Mouse (Mus musculus) liver, embryonic 13.5 days (tissue): Measurements from ENCODE around the gene Pcp4l1. TPM values are rescaled to one million over a fixed set of nuclear protein-coding genes. Genes with fewer than 3 reads are reported as not detected.
"Not testable (repeated sequence)": the region's sequence is repeated elsewhere in the genome, so short reads cannot be mapped to it uniquely, and the experiment has no call there.

ENCODE experiments used
- ATAC-seq: fragments of 200-750 bp; cut with Nextera tagmentation; 2 replicates; pipeline ENCODE4 v1.8.0; 2017; ENCODE audit warnings: low read depth, mild to moderate bottlenecking, moderate number of reproducible peaks, moderate library complexity
- DNase-seq: peaks from one replicate; pipeline ENCODE4 v3.0.0; 2022
- H3K27ac ChIP-seq: fragments of 300-500 bp; sonication (generic); 2 replicates; pipeline ENCODE4 v1.5.1; 2015; ENCODE audit warnings: moderate library complexity, mild to moderate bottlenecking, inconsistent platforms
- H3K27me3 ChIP-seq: fragments of 300-500 bp; sonication (generic); 2 replicates; pipeline ENCODE4 v1.6.1; 2015; ENCODE audit warnings: mild to moderate bottlenecking, inconsistent platforms
- H3K36me3 ChIP-seq: fragments of 300-500 bp; sonication (generic); 2 replicates; pipeline ENCODE4 v1.6.1; 2015; ENCODE audit warnings: mild to moderate bottlenecking, inconsistent platforms
- H3K4me1 ChIP-seq: fragments of 300-500 bp; sonication (generic); replicated peaks from 2 replicates; pipeline ENCODE4 v1.6.1; 2015; ENCODE audit warnings: inconsistent platforms
- H3K4me2 ChIP-seq: fragments of 300-500 bp; sonication (generic); 2 replicates; pipeline ENCODE4 v1.6.1; 2015; ENCODE audit warnings: inconsistent platforms, mild to moderate bottlenecking, moderate library complexity
- H3K4me3 ChIP-seq: fragments of 300-500 bp; sonication (generic); replicated peaks from 2 replicates; pipeline ENCODE4 v1.5.1; 2015; ENCODE audit warnings: mild to moderate bottlenecking, inconsistent platforms
- H3K9ac ChIP-seq: fragments of 300-500 bp; sonication (generic); 2 replicates; pipeline ENCODE4 v1.6.1; 2015; ENCODE audit warnings: mild to moderate bottlenecking, inconsistent platforms
- H3K9me3 ChIP-seq: fragments of 300-500 bp; sonication (generic); replicated peaks from 2 replicates; pipeline ENCODE4 v1.6.1; 2016; ENCODE audit warnings: inconsistent platforms
- WGBS: fragments of 180-500 bp; shearing (Covaris S2); methylation state at CpG from one replicate; pipeline ENCODE4 v1.1.7; 2015; ENCODE audit not compliant: insufficient replicate concordance; 5-methylcytosine and 5-hydroxymethylcytosine counted together
- polyA plus RNA-seq: library from polyadenylated mRNA; unstranded; fragments of >200 nt; fragmentation: Nextera tagmentation; extraction: Ambion mirVana; gene quantifications from 2 replicates; pipeline ENCODE4 v1.2.1, GENCODE M21; 2015

Gene Pcp4l1
- polyA plus RNA-seq, result 1.5 and 1.8 TPM in 2 replicates

DNA sequence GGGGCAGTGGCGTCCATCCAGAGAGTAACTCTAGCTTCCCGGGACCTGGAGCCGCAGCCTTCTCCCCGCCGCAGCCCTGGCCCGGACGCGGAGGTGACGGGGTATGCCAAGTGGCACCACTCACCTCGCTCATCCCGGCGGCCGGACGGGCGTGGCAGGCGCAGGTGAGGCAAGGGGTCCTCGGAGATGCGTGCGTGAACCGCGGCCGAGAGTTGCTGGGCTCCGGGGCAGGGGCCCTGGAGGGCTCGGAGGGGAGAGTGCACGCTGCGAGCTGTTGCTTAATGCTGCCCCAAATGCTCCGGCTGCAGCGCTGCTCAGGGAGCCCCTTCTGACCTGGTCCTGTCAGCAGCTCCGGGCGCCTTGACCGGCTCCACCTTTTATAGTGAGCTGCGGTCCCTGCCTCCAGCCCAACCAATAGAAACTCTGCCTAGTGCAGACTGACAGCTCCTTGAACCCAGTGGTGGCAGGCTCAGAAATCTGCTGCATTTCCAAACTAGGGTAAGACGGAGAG, at the start of gene Pcp4l1:
TSS of gene Pcp4l1 (minus strand) at position 382 of the 511 bp plus-strand sequence.
- no peaks in the 10 kb centered on the region for H3K9me3 ChIP-seq
- H3K4me1 ChIP-seq, result peaks cover 7% of the 10 kb centered on the region; the same call in 1 of the 2 replicates
- WGBS, result 1% methylated on average over 33 of the region's 33 CpGs
- no peak within 1 kb of the TSS; the same call in 1 of the 2 replicates for H3K9ac ChIP-seq
- no peak within 1 kb of the TSS for H3K27ac ChIP-seq
- H3K36me3 ChIP-seq, result no peaks in the 10 kb centered on the region
- peaks cover 85% of the 10 kb centered on the region for H3K27me3 ChIP-seq
- H3K4me2 ChIP-seq, result peak within 1 kb of the TSS; percentile 70
- H3K4me3 ChIP-seq, result peak within 1 kb of the TSS; percentile 55
- DNase-seq (peak; percentile 22), ATAC-seq (peak; percentile 75)

DNA sequence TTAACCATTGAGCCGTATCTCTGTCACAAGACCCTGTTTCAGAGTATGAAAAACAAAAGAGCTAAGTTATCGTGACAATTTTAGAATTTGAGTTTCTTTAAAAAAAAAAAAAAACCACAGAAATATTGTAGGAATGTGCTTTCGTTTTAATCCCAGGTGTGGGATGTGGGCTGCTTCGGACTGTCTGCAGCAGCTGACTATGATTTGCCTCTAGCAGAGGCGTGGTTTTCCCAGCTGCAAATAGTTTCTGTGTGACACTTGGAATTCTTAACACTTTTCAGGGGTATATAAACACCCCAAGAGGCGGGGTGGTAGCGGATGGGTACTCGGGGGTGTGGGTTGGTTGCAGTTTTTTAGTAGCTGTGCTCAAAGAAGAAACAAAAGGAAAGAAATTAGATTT, 49.3 kb upstream of the Pcp4l1 start:
- Histone ChIP-seq H3K4me1 (peaks cover 37% of the 10 kb centered on the region), H3K36me3 (peaks cover 50% of the 10 kb centered on the region), H3K9me3 (no peaks in the 10 kb centered on the region), H3K27me3 (peaks cover 14% of the 10 kb centered on the region), H3K27ac (peak overlapping the region; percentile 73; the same call in 1 of the 2 replicates), H3K4me3 (peak overlapping the region; percentile 83; the same call in 1 of the 2 replicates), H3K9ac (peak overlapping the region; percentile 90; the same call in 1 of the 2 replicates), H3K4me2 (peak overlapping the region; percentile 88; the same call in 1 of the 2 replicates)
- DNase-seq (no peak), ATAC-seq (no peak)
- WGBS, result 80% methylated on average over 8 of the region's 8 CpGs

DNA sequence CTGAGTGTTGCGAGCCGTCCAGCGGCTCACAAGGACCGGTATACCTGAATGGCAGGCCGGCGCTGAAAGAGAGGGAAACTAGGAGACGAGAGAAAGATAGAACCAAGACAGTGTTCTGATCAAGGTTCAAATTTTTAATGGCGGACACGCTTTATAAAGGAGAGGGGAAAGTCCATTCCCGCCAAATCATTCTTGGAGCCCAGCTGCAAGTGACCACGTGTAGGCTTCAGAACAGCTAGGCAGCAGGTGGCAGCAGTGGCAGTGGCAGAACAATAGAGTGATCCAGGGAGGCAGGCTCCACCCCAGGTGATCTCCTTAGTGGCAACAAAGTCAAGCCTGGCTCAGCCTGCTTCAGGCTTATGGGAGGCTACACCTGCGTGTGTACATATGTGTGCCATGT, 45.9 kb upstream of the Pcp4l1 start:
- not testable (repeated sequence) for H3K27ac ChIP-seq, ATAC-seq, DNase-seq, H3K4me2 ChIP-seq, H3K4me3 ChIP-seq, H3K9ac ChIP-seq, H3K9me3 ChIP-seq, H3K27me3 ChIP-seq
- Histone ChIP-seq H3K36me3 (peaks cover 82% of the 10 kb centered on the region), H3K4me1 (peaks cover 34% of the 10 kb centered on the region)
- WGBS, result 84% methylated on average over 12 of the region's 12 CpGs

- WGBS, result 87% methylated on average over 10 of the region's 10 CpGs
- no peaks in the 10 kb centered on the region for H3K27me3 ChIP-seq
- H3K4me2 ChIP-seq, result no peak overlapping the region
- peaks cover 92% of the 10 kb centered on the region for H3K36me3 ChIP-seq
- peaks cover 28% of the 10 kb centered on the region for H3K4me1 ChIP-seq
- DNase-seq (no peak), ATAC-seq (no peak)
- no peaks in the 10 kb centered on the region for H3K9me3 ChIP-seq
- H3K27ac ChIP-seq, result no peak overlapping the region
- H3K4me3 ChIP-seq, result no peak overlapping the region
- H3K9ac ChIP-seq, result no peak overlapping the region
Observed at GRCm38 (mm10) chr1:171240911-171241310, 44.8 kb upstream of the Pcp4l1 start.

DNA sequence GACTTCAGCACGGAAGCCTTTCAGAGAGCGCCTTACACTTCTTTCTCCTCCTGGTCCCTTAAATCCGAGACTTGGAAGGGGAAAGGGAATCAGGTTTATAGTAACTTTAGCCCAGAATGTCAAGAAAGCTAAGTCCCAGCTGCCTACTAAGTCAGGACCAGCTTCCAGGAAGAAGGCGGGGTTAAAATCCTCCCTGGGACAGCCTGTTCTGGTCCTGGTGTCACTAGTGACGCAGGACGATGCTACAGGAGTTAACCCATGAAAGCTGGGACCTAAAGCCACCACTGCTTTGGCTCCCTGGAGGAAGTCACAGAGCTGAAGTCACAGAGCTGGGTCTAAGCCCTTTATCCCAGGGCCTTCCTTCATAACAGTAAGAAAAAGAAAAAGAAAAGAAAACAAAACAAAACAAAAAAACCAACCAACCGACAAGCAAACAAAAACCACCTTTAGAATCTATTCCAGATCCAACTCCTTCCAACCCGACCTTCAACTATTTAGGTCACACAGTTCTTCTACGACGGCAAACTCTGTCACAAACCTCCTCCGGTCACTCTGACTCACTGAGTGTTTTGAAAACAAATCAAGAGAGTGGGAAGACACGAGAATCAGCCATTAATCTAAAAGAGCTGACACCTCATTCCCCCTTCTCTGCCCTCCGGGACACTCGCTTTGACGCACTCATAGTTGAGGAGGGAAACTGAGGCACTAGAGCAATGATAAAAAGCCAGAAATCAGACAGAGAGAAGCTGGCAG, 44.1 kb upstream of the Pcp4l1 start:
- Histone ChIP-seq H3K36me3 (peaks cover 92% of the 10 kb centered on the region), H3K9me3 (no peaks in the 10 kb centered on the region), H3K4me1 (peaks cover 26% of the 10 kb centered on the region), H3K27me3 (no peaks in the 10 kb centered on the region), H3K9ac (no peak overlapping the region), H3K4me2 (no peak overlapping the region), H3K27ac (no peak overlapping the region), H3K4me3 (no peak overlapping the region)
- 77% methylated on average over 15 of the region's 15 CpGs for WGBS
- ATAC-seq (no peak), DNase-seq (no peak)

DNA sequence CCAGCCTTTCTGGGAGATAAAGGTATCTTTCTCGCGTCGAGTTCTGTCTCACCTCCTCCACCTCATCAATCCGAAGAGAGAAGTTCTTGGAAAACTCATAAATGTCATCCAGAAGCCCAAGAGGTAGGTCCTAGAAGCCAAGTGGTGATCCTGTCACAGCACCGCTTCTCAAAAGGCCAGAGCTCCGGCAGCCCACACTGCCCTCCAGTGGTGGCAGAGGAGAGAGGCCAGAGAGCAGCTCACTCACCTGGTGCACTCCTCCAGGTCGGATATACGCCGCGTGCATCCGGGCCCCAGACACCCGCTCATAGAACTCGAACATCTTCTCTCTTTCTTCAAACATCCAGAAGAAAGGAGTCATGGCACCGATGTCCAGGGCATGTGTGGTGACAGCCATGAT, 42.4 kb upstream of the Pcp4l1 start:
- Histone ChIP-seq H3K4me3 (no peak overlapping the region), H3K27me3 (no peaks in the 10 kb centered on the region), H3K9me3 (no peaks in the 10 kb centered on the region), H3K27ac (no peak overlapping the region), H3K36me3 (peaks cover 94% of the 10 kb centered on the region), H3K4me1 (peaks cover 33% of the 10 kb centered on the region), H3K4me2 (no peak overlapping the region), H3K9ac (no peak overlapping the region)
- 65% methylated on average over 14 of the region's 14 CpGs for WGBS
- ATAC-seq (peak; percentile 33; the same call in 1 of the 2 replicates), DNase-seq (peak; percentile 53)

DNA sequence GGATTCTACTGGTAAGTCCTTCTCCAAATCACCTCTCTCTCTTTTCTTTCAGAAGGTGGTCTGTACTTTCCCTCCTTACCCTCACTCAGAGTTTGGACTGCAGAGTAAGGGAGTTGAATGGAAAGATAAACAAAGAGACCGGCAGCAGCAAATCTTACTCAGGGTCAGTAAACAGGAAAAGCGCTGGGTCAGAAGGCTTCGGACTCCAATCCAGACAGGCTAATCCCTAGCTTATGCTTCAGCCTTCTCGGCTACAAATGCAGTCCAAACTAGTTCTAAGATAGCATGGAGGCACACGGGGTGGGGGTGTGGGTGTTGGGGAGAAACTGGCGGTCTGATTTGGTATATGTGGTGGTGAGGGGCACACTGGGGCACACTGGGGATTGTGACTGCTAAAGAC, 41.4 kb upstream of the Pcp4l1 start:
- H3K27me3 ChIP-seq, result no peaks in the 10 kb centered on the region
- H3K4me1 ChIP-seq, result peaks cover 44% of the 10 kb centered on the region
- peaks cover 84% of the 10 kb centered on the region for H3K36me3 ChIP-seq
- H3K9me3 ChIP-seq, result no peaks in the 10 kb centered on the region
- 81% methylated on average over 6 of the region's 6 CpGs for WGBS
- H3K9ac ChIP-seq, result no peak overlapping the region
- no peak overlapping the region for H3K4me2 ChIP-seq
- no peak for ATAC-seq
- H3K27ac ChIP-seq, result peak overlapping the region; percentile 43; the same call in 1 of the 2 replicates
- DNase-seq, result no peak
- H3K4me3 ChIP-seq, result no peak overlapping the region

DNA sequence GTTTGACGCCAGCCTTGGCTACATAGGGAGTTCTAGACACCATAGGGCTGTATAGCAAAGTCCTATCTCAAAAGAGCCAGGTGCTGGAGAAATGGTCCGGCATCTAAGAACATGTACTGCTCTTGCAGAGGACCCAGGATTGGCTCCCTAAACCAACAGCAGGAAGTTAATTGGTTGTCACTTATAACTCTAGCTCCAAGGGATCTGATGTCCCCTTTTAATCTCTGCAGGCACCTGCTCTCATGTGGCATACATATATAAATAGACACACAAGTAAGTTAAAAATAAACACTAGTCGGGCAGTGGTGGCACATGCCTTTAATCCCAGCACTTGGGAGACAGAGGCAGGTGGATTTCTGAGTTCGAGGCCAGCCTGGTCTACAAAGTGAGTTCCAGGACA, 39.7 kb upstream of the Pcp4l1 start:
- 72% methylated on average over 4 of the region's 4 CpGs for WGBS
- peaks cover 69% of the 10 kb centered on the region for H3K36me3 ChIP-seq
- ATAC-seq, result no peak

GRCm38 (mm10) chr1:171234538-171234937, 38.5 kb upstream of the Pcp4l1 start:
- Histone ChIP-seq H3K4me1 (peaks cover 62% of the 10 kb centered on the region), H3K27me3 (0 out of 2 replicates have a peak, but pooled peaks cover 3% of the 10 kb centered on the region), H3K4me2 (peak overlapping the region; percentile 41; the same call in 1 of the 2 replicates), H3K27ac (peak overlapping the region; percentile 71; the same call in 1 of the 2 replicates), H3K4me3 (no peak overlapping the region), H3K9me3 (no peaks in the 10 kb centered on the region), H3K36me3 (peaks cover 57% of the 10 kb centered on the region), H3K9ac (no peak overlapping the region)
- ATAC-seq (no peak), DNase-seq (no peak)
- 68% methylated on average over 4 of the region's 4 CpGs for WGBS

More for the DNA sequence above, 39.7 kb upstream of the Pcp4l1 start:
- 0 out of 2 replicates have a peak, but pooled peaks cover 2% of the 10 kb centered on the region for H3K27me3 ChIP-seq
- DNase-seq, result no peak
- no peak overlapping the region for H3K4me2 ChIP-seq
- no peaks in the 10 kb centered on the region for H3K9me3 ChIP-seq
- no peak overlapping the region for H3K4me3 ChIP-seq
- H3K9ac ChIP-seq, result no peak overlapping the region
- H3K4me1 ChIP-seq, result peaks cover 57% of the 10 kb centered on the region
- no peak overlapping the region for H3K27ac ChIP-seq

GRCm38 (mm10) chr1:171234126-171234525, 38.1 kb upstream of the Pcp4l1 start, which contains the start of gene Fcer1g:
Gene Fcer1g (minus strand): TSS chr1:171234365.
- H3K36me3 ChIP-seq, result peaks cover 55% of the 10 kb centered on the region
- peak within 1 kb of the TSS; percentile 71 for H3K27ac ChIP-seq
- H3K4me2 ChIP-seq, result peak within 1 kb of the TSS; percentile 41
- H3K27me3 ChIP-seq, result 0 out of 2 replicates have a peak, but pooled peaks cover 3% of the 10 kb centered on the region
- ATAC-seq (no peak), DNase-seq (no peak)
- H3K4me1 ChIP-seq, result peaks cover 62% of the 10 kb centered on the region
- H3K9me3 ChIP-seq, result no peaks in the 10 kb centered on the region
- WGBS, result 28% methylated on average over 14 of the region's 14 CpGs
- peak within 1 kb of the TSS; percentile 47 for H3K9ac ChIP-seq
- peak within 1 kb of the TSS; percentile 36 for H3K4me3 ChIP-seq
